In genomic region chr11:54214499-54215443, GRCm38 (mm10) we compare ENCODE assay signal across 9 mouse cellular contexts. TPM values are rescaled to one million over a fixed set of nuclear protein-coding genes. Genes with fewer than 3 reads are reported as not detected.
A peak's percentile ranks its signal among the peaks of the same experiment; 100 is the strongest.
DNase-seq lines count a peak whose midpoint lies in the region; ATAC-seq and TF ChIP-seq lines count a peak whose summit lies in the region.
"Had no signal": no experiment of that assay in that cellular context is flagged by ENCODE, and none has a peak within 500 bp of the region (broad histone marks: within the 10 kb centered on the region; RNA-seq: fewer than 3 reads in every experiment).

No protein-coding gene starts in this region.

- H3K36me3 ChIP-seq in C2C12 (ENCODE audit: control insufficient read depth, insufficient read depth): no peaks in the 10 kb centered on the region
- H3K36me3 ChIP-seq in kidney, postnatal 0 days (ENCODE audit: insufficient read depth, low read length): no peaks in the 10 kb centered on the region
- no peaks in the 10 kb centered on the region for H3K36me3 ChIP-seq in small intestine, adult 2 months (ENCODE audit: control insufficient read depth, insufficient read depth, low read length)
- H3K36me3 ChIP-seq in midbrain, embryonic 16.5 days (ENCODE audit: control insufficient read depth, insufficient read depth, low read length): no peaks in the 10 kb centered on the region
- H3K36me3 ChIP-seq: limb, embryonic 12.5 days had no signal

- H3K4me2 ChIP-seq in kidney, postnatal 0 days (ENCODE audit: low read length): no peak overlapping the region
- H3K4me2 ChIP-seq in midbrain, embryonic 16.5 days (ENCODE audit: low read length): no peak overlapping the region
- H3K4me2 ChIP-seq: limb, embryonic 12.5 days had no signal

- no peaks in the 10 kb centered on the region for H3K79me2 ChIP-seq in C2C12 (ENCODE audit: control insufficient read depth, insufficient read depth)

- no peaks in the 10 kb centered on the region for H3K4me1 ChIP-seq in kidney, postnatal 0 days (replicated peaks; ENCODE audit: insufficient read depth, low read length)
- H3K4me1 ChIP-seq in small intestine, adult 2 months (ENCODE audit: control insufficient read depth, insufficient read depth, insufficient read length, low read length): peaks cover 2% of the 10 kb centered on the region; the same call in 1 of the 2 replicates
- no peaks in the 10 kb centered on the region for H3K4me1 ChIP-seq in midbrain, embryonic 16.5 days (ENCODE audit: control insufficient read depth, insufficient read depth, low read length)
- H3K4me1 ChIP-seq: limb, embryonic 12.5 days had no signal

- no peaks in the 10 kb centered on the region for H3K9me3 ChIP-seq in kidney, postnatal 0 days (replicated peaks; ENCODE audit: low read length)
- H3K9me3 ChIP-seq in midbrain, embryonic 16.5 days (replicated peaks; ENCODE audit: control insufficient read depth, low read length, poor library complexity, severe bottlenecking): no peaks in the 10 kb centered on the region
- H3K9me3 ChIP-seq: limb, embryonic 12.5 days had no signal

- TF ChIP-seq POLR2A in small intestine, adult 2 months (IDR thresholded peaks at IDR 0.05; ENCODE audit: low read depth, low read length): no peak

- H3K79me3 ChIP-seq in C2C12 (ENCODE audit: low read depth): no peaks in the 10 kb centered on the region

- 67% methylated on average over 9 of the region's 9 CpGs for WGBS in kidney, postnatal 0 days
- 65% methylated on average over 9 of the region's 9 CpGs for WGBS in small intestine, adult 2 months
- WGBS in midbrain, embryonic 16.5 days: 92% methylated on average over 9 of the region's 9 CpGs

- no peak overlapping the region for H3K4me3 ChIP-seq in C2C12 (ENCODE audit: insufficient read depth, poor library complexity, severe bottlenecking)
- no peak overlapping the region for H3K4me3 ChIP-seq in kidney, postnatal 0 days (replicated peaks; ENCODE audit: low read depth, low read length)
- H3K4me3 ChIP-seq in small intestine, adult 2 months (ENCODE audit: low read depth, low read length): no peak overlapping the region
- H3K4me3 ChIP-seq in midbrain, embryonic 16.5 days (ENCODE audit: low read depth, low read length): no peak overlapping the region
- H3K4me3 ChIP-seq: limb, embryonic 12.5 days had no signal

- ATAC-seq in activated CD4-positive, CD25-positive, alpha-beta regulatory T cell, adult 4 months: peak; percentile 54
- peak; percentile 74 for ATAC-seq in frontal cortex, adult (ENCODE audit: low TSS enrichment)
- no peak for ATAC-seq in kidney, postnatal 0 days (replicated peaks; ENCODE audit: low FRiP score, low read depth)
- no peak for ATAC-seq in midbrain, embryonic 16.5 days
- ATAC-seq in erythroblast, adult 5-6 weeks (replicated peaks; ENCODE audit: low FRiP score, poor library complexity, severe bottlenecking): no peak

- no peak overlapping the region for H3K9ac ChIP-seq in kidney, postnatal 0 days (ENCODE audit: low read depth, low read length)
- H3K9ac ChIP-seq in midbrain, embryonic 16.5 days (ENCODE audit: low read depth, low read length): no peak overlapping the region
- H3K9ac ChIP-seq: limb, embryonic 12.5 days had no signal

- no peaks in the 10 kb centered on the region for H3K27me3 ChIP-seq in C2C12 (ENCODE audit: control insufficient read depth, insufficient read depth, insufficient read length)
- no peaks in the 10 kb centered on the region for H3K27me3 ChIP-seq in kidney, postnatal 0 days (ENCODE audit: insufficient read depth, low read length)
- H3K27me3 ChIP-seq in small intestine, adult 2 months (ENCODE audit: control insufficient read depth, insufficient read depth, low read length): no peaks in the 10 kb centered on the region
- H3K27me3 ChIP-seq in midbrain, embryonic 16.5 days (ENCODE audit: control insufficient read depth, insufficient read depth, low read depth, low read length): no peaks in the 10 kb centered on the region
- H3K27me3 ChIP-seq: limb, embryonic 12.5 days had no signal

- DNase-seq in kidney, postnatal 0 days (ENCODE audit: low spot score): peak; percentile 30
- DNase-seq in lung, postnatal 10 days: peak; percentile 89

- 0 out of 2 replicates have a peak overlapping the region, but pooled peaks have one; percentile 1 for H3K27ac ChIP-seq in kidney, postnatal 0 days
- H3K27ac ChIP-seq in small intestine, adult 2 months (ENCODE audit: insufficient read depth, low read depth, low read length): peak overlapping the region; percentile 54
- H3K27ac ChIP-seq in midbrain, embryonic 16.5 days (ENCODE audit: low read length): no peak overlapping the region
- H3K27ac ChIP-seq: limb, embryonic 12.5 days had no signal

- H3ac ChIP-seq in C2C12 (ENCODE audit: control insufficient read depth, insufficient read length, low read depth): no peak overlapping the region

- no peak for TF ChIP-seq CTCF in C2C12 (IDR thresholded peaks at IDR 0.05; ENCODE audit: control insufficient read depth, insufficient read depth, insufficient read length)
- TF ChIP-seq CTCF in kidney, postnatal 0 days (IDR thresholded peaks at IDR 0.05; ENCODE audit: low read depth): no peak
- TF ChIP-seq CTCF in small intestine, adult 2 months (IDR thresholded peaks at IDR 0.05; ENCODE audit: extremely low read depth, insufficient read length, insufficient replicate concordance, low read depth, low read length): no peak

TF ChIP-seq in C2C12, 6 proteins besides CTCF, POLR2A, EP300 and RAD21:
- TF ChIP-seq MYOD1 (IDR thresholded peaks at IDR 0.05; ENCODE audit: control insufficient read depth, insufficient read length, low read depth): peak; percentile 15
- no peak for TF ChIP-seq CEBPB (IDR thresholded peaks at IDR 0.05; ENCODE audit: low read depth)
- peak; percentile 90 for TF ChIP-seq FOSL1 (IDR thresholded peaks at IDR 0.05; ENCODE audit: insufficient read depth, low read length, poor library complexity, severe bottlenecking)
- TF ChIP-seq MAX (IDR thresholded peaks at IDR 0.05): peak; percentile 45
- TF ChIP-seq USF1 (IDR thresholded peaks at IDR 0.05; ENCODE audit: low read depth): no peak
- TF ChIP-seq MYOG (IDR thresholded peaks at IDR 0.05; ENCODE audit: control insufficient read depth, extremely low read depth, insufficient read length): no peak

RNA-seq across cellular contexts. Expression of gene Csf2, which starts 34.7 kb away (rescaled TPM):
- polyA plus RNA-seq in C2C12 (2012; fragmentation: generic; extraction: Trizol): not detected
- under 1 TPM; 0.42 to 0.69 TPM for polyA plus RNA-seq in activated CD4-positive, CD25-positive, alpha-beta regulatory T cell, adult 4 months (2017; shearing (Covaris generic))
- not detected in 2 replicates for polyA plus RNA-seq in kidney, postnatal 0 days (2015; fragmentation: Nextera tagmentation; extraction: Ambion mirVana)
- polyA plus RNA-seq in small intestine, adult 2 months (2012; rRNA removed): 0.13 and 0.22 TPM in 2 replicates
- polyA plus RNA-seq in midbrain, embryonic 16.5 days (2015; fragmentation: Nextera tagmentation; extraction: Ambion mirVana): not detected in 2 replicates
- total RNA-seq in erythroblast, adult 5-6 weeks (2015; ENCODE audit: low replicate concordance): not detected in 2 replicates
- not detected in 2 replicates for total RNA-seq in erythroblast, adult 5-6 weeks (2017; ENCODE audit: low replicate concordance)
- polyA plus RNA-seq: limb, embryonic 12.5 days had no signal

RNA-seq across cellular contexts. Expression of gene Il3, which starts 52.3 kb away (rescaled TPM):
- polyA plus RNA-seq in C2C12 (2012; fragmentation: generic; extraction: Trizol): not detected
- not detected for polyA plus RNA-seq in activated CD4-positive, CD25-positive, alpha-beta regulatory T cell, adult 4 months (2017; shearing (Covaris generic))
- polyA plus RNA-seq in kidney, postnatal 0 days (2015; fragmentation: Nextera tagmentation; extraction: Ambion mirVana): not detected in 2 replicates
- not detected in 2 replicates for polyA plus RNA-seq in small intestine, adult 2 months (2012; rRNA removed)
- polyA plus RNA-seq in midbrain, embryonic 16.5 days (2015; fragmentation: Nextera tagmentation; extraction: Ambion mirVana): not detected in 2 replicates
- not detected in 2 replicates for total RNA-seq in erythroblast, adult 5-6 weeks (2015; ENCODE audit: low replicate concordance)
- total RNA-seq in erythroblast, adult 5-6 weeks (2017; ENCODE audit: low replicate concordance): not detected in 2 replicates
- polyA plus RNA-seq: limb, embryonic 12.5 days had no signal

Comparison
In these comparisons a context has a peak if more than half of its experiments do, and no peak if none do; other contexts are left out.
1. ATAC-seq: peak in activated CD4-positive, CD25-positive, alpha-beta regulatory T cell, adult 4 months (single experiment) and frontal cortex, adult (single experiment); none in kidney, postnatal 0 days (single experiment), midbrain, embryonic 16.5 days (single experiment) and erythroblast, adult 5-6 weeks (single experiment).